Mouse (Mus musculus) cerebellum, adult 9-11 months (tissue): Measurements from ENCODE around the gene Gm525.
A peak's percentile ranks its signal among the peaks of the same experiment; 100 is the strongest.
"Not testable (repeated sequence)": the region's sequence is repeated elsewhere in the genome, so short reads cannot be mapped to it uniquely, and the experiment has no call there.

Experiments
- DNase-seq: peaks from one replicate; pipeline ENCODE4 v3.0.0; 2022

The Gm525 gene

DNA sequence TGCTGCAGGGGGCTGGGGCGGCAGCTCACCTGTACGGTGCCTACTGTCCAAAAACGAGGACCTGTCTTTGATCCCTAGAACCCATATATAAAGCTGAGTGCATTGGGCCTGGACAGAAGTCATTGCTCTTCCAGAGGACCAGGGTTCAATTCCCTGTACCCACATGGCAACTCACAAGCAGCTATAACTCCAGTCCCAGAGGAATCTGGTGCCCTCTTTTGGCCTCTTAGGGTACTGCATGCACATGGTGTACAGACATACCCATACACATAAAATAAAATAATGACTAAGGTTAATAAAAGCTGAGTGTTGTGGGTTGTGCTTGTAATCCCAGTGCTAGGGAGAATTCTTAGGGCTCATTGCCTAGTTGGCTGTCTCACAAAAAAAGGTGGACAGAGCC is 8.3 kb upstream of the Gm525 start:
- no peak for DNase-seq

DNA sequence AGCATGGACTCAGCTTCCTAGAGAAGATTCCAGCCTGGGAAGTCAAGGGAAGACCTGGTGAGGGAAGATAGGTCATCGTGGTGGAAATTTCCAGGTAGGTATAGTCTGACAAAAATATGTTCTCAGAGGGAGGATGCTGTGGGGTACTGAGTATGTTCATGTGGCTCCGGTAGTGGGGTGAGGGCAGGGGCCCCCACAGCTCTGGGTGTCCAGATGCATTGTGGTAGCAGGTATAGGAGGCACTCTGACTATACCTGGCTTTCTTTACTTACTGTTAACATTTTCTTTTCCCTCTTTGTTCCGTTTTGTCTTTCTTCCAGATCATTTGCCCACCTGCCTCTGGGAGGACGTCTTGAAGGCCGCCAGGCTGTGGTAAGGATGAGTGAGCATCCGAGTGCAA is 7.5 kb upstream of the Gm525 start:
- DNase-seq, result no peak

DNA sequence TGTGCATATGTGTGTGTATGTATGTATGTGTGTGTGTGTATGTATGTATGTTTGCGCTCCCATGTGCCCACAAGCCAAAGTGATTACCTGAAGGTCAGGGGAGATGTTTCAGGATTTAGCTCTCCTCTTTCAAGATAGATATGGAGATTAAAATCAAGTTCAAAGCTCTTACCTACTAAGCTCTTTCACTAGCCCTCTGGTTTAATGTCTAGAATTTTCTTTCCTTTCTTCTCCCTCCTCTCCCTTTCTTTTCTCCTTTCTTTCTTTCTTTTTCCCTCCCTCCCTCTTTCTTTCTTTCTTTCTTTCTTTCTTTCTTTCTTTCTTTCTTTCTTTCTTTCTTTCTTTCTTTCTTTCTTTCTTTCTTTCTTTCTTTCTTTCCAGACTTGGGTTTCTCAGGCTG is 6.9 kb upstream of the Gm525 start, which contains the start of gene Dgke:
Gene Dgke, minus strand, starts transcription at position 101 of the 400 bp plus-strand sequence.
- DNase-seq, result no peak

DNA sequence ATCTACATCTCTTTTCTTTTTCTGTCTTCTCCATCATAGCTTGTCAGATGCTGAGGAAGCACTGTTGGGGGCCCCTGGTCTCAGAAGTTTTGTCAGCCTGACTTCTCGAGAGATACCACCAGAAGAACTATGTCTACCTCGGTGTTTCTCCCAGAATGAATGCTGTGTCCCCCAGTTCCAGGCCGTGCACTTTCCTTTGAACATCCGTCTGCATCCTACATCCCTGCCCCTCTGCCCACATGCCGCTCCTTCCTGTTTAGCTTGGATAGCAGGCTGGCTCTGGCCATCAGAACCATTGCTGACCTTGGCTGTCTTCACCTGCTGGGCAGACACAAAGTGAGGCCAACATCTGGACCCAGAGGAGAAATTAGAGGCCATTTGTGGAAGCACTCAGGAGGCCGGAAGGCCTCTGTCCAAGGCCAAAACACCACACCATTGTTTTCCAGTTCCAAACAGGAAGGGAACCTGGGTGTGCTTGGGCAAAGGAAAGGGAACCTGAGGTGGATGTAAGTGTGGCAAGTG is 6.3 kb upstream of the Gm525 start:
- DNase-seq, result no peak

DNA sequence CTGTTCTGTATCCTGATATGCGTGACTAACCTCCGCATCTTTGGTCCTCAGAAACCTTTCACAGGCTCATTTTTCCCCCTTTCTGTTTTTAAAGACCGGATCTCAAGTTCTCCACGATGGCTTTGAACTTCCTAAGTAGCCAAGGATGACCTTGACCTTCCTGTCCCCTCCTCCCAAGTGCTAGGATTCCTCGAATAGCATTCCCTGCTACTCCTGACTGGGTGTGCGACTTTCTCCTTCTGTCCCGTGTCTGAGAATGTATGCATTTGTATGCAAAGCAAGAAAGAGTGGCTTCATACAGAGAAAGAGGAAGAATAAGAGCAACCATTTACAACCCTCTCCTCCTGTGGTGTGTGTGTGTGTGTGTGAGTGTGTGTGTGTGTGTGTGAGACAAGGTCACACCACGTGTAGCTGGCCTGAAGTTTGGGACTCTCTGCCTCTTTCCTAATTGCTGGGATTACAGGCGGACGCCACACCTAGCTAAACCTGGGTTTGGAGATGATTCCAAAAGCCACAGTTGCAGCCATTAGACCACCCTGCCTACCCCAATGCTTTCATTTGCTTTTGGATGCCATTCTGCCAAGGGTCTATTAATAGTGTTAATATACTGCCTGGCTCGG is 5.7 kb upstream of the Gm525 start:
- no peak for DNase-seq

DNA sequence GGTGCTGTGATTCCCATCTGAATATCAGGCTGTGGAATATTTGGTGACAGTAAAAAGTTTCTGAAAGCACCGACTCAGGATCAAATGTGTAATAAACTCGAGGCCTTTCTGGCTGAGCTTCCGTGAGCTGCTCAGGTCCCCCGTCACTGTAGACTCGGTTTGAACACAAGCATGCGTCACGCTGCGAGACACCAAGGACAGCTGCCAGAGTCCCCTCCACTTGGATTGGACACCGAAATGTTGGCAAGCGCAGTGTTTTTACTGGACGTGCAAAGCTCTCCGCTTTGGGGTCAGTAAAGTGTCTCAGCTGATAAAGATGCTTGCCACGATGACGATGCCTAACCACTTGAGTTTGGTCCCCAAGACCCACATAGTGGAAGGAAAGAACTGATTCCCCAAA is 5.0 kb upstream of the Gm525 start:
- no peak for DNase-seq

DNA sequence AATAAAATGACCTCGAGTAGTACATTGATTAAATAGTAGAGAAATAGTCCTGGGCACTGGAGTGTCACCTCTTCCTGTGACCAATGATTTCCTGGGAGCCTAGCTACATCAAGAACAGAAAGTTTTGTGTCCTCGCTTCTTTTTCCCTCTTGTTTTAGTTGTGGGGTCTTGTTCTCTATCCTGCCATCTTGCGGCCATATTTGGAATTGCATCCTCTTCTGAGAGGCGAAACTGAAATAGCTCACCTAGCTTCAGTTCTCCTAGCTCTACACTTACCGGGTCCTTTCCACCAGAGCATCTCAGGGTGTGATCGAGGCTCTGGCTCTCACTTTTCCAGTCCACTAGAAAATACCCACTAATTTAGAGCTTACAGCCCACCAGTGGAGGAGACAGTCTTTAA is 4.3 kb upstream of the Gm525 start:
- no peak for DNase-seq

DNA sequence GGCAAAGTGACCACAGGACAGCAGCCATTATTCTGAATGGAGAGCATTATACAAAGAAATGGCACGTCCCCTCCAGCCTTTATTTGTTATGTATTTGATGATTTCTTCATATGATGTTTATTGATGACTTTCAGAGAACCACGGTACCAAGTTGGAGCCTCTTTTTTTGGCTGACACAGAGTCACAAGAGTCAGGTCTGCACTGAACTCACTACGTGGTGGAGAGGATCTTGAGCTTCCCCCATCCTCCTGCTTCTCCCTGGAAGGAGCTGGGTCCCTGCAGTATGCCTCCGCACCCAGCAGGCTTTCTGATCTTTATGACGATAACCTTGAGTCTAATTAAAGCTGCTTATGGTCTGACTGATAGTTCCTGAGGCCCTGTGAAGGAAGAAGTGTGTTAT is 2.1 kb upstream of the Gm525 start:
- no peak for DNase-seq

DNA sequence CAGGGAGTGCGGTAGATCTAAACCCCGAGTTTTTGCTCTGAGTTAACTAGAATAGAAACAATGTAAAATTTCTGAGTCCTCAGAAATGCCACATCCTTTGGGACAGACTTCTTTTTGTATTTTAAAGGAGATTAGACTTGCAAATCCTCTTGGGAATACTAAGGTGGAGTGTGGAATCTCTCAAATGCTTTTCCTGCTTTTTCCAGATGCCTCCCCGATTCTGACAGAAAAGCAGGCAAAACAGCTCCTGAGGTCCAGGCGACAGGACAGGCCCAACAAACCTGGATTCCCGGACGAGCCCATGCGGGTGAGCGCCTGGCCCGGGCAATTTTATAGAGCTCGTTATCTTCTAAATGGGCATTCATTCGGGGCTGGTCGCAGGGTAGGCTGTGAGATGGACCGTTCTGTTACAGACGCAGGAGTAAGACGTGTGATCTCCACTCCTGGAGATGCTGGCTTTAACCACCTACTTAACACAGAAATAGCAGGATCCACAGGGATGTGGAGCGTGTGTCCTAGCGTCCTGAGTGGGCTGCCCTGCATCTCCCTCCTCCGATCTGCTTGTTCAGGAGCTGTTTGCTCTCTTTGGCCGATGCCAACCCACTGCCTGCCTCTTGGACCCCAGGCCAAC is 1.3 kb downstream of the Gm525 start:
- no peak for DNase-seq

DNA sequence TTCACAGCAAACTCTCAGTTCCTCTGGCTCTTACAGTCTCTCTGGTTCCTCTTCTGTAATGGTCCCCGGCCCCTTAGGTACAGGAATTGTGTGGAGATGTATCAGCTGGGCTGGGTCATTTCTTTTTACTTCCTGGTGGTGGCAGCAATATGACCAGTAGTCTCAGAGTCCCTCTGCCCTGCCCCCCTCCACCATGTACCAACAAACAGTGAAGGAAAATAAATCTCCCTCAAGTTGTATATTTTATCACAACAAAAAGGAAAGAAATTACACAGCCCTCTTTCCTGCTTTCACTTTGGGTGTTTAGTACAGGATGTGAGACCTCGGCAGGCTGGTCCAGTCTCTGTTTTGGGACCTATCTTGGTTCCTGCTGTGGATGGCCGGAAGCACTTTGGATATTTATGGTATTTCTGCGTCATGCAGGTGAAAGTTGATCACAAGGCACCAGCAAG is 2.8 kb downstream of the Gm525 start:
- DNase-seq, result no peak

DNA sequence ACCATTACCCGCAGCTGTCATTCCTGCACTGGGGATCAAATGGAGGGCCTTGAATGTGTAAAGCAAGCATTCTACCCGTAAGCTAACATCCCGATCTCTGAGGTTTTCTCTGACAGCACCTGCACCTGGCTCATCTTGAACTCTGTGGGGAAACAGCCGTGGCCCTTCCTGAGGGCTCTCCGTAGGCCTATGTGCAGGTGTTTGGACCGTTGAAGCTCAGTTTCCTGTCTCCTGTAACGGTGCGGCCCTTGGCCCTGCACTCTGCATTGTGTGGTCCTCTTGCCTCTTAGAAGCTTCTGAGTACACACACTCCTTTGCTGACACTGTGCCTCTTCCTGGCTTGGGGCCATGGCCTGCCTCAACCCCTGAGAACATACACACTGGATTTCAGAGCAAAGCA is 4.0 kb downstream of the Gm525 start:
- DNase-seq, result no peak

DNA sequence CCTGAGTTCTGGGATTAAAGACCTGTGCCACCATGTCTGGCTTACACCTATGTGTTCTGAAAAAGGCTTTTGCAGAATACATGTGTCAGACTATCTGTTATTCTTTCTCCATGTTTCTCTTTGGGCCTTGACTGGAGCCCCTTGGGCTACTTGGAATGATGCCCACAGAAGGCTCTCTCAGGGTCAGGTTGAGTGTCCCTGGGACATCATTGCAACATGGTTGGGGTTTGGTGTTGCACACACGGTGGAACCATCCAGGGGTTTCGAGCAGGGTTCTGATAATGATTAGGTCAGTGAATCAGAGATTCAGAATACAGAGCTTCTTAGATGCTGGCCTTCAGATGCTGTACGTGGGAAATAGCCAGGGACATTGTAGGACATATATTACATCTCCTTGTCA is 4.7 kb downstream of the Gm525 start:
- DNase-seq, result no peak

DNA sequence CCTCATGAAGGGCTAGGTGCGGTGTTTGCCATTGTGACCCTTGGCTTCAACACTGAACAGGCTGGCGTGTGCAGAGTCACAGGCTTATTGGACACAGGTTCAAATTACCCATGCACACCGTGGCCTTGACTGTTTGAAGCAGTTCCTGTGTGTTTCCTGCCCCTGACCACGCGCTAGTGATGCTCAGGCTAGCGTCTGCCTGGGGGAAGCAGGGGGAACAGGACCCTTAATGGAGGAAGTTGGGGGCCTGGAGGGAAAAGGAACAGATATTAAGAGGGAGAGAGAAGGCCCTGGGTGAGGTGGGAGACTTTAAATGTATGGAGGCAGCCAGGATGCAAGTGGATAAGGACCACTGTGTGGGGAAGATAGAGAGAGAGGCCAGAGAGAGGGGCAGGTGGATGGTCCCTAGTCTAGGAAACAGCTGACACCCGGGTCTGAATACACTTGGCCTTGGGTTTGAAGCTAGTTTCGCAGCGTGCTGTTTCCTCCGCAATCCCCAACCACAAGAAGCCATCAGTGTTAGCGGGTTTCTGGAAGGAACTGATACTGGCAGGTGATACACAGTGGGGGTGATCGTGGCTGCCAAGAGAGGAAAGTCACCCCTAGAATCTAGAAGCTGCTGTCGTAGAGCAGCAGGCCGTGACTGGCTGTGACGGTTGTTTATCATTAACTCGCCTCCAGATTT is 5.5 kb downstream of the Gm525 start:
- DNase-seq, result peak; percentile 92

DNA sequence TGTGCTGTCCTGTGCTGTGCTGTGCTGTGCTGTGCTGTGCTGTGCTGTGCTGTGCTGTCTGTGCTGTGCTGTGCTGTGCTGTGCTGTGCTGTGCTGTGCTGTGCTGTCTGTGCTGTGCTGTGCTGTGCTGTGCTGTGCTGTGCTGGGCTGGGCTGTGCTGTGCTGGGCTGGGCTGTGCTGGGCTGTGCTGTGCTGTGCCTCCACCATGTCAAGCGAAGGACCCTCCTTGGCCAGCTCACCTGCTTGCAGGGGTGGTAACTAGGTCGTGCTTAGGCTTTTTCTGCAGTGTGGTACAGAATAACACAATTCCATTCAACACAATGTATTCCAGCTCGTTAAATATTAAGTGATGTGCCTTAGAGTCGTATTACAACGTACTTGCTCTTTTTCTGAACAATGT is 8.3 kb downstream of the Gm525 start:
- not testable (repeated sequence) for DNase-seq

DNA sequence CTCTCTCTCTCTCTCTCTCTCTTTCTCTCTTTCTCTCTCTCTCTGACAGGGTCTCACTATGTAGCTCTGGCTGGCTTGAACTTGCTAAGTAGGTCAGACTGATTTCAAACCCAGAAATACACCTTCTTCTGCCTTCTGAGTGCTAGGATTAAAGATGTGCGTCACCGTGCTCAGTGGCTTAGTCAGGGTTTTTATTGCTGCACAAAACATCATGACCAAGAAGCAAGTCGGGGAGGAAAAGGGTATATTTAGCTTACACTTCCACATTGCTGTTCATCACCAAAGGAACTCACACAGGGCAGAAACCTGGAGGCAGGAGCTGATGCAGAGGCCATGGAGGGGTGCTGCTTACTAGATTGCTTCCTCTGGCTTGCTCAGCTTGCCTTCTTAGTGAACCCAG is 9.1 kb downstream of the Gm525 start:
- DNase-seq, result not testable (repeated sequence)

DNA sequence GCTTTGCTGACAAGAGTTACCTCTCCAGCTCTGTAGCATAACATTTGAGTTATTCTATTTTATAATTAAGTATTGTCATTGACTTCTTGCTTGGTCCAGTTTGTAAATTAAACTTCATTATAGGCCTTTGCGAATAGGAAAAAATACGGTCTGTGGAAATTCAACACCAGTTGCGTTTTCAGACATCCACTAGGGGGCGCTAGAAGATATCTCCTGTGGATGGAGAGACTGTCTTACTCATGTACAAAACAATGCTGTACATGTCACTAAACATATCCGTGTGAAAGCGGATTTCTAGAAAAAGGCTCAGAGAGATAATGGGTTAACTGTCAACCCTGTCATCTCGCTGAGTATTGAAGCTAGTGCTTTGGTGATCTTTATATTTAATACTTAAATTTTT is 11.0 kb downstream of the Gm525 start:
- no peak for DNase-seq

DNA sequence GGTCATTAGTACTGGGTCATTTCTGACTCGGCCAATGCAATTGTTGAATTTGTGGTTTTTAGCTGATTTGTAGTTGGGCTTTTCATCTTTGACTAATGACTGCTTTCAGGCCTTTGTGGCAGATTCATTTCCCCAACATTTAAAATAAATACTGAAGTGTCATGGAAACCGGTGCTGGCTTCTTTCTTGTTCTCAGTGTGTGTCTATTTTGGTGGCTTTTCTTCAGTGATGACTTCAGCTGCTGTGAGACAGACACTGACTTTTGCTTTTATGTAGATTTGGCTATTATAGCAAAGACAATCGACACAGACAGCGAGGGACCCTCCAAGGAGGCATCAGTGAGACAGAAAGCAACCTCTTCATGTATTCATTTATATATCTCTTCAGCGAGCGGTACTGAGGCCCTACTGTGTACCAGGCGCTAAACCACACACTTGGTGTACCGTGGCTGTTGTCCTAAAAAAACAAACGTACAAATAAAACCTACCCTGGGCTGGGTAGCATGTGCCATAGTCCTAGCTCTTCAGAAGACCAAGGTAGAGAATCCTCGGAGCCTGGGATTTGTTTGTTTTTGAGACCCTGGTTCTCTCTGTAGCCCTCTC is 12.7 kb downstream of the Gm525 start:
- no peak for DNase-seq

DNA sequence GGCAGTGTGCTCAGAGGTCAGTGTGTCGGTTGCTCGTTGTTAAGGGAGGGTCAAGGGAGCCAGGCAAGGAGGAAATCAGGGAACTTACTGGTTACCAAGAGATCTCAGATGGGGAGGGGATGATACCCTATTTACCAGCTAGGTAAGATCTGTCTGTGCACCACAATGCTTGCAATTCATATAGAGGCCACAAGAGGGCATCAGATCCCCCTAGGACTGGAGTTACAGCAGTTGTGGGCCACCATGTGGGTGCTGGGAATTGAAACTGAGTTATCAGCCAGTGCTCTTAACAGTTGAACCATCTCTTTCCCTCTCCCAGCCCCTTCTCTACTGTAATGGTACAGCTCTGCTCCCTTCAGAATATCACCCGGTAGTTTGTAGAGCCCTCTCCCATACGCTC is 15.1 kb downstream of the Gm525 start:
- DNase-seq, result no peak

DNA sequence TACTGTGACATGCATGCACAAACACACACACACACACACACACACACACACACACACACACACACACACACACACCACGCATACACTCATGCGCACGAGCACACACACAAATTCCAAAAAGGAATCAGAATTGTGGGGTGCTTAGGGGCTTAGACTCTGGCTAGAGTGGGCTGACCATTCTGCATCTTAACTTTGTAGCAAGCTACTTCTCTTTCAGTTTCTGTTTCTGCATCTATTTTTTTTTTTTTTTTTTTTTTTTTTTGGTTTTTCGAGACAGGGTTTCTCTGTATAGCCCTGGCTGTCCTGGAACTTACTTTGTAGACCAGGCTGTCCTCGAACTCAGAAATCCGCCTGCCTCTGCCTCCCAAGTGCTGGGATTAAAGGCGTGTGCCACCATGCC is 16.7 kb downstream of the Gm525 start:
- not testable (repeated sequence) for DNase-seq

DNA sequence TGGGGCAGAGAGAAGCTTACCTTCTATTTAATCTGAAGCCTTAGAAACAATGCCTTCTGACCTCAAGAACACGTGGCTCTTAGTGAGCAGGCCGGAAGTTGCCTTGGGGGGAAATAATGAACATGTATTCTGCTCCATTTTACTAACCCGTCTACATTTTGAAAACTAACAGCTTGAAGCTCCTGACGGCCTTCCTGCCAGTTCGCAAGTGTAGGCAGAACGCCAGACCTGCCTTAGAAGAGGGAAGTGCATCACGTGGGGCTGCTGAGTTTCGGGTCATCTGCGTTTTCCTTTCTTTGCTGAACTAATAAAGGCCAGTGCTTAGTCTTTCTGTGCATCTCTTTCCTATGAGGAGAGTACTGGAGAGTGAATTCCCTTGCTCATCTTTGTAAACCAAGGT is 19.1 kb downstream of the Gm525 start:
- DNase-seq, result no peak

DNA sequence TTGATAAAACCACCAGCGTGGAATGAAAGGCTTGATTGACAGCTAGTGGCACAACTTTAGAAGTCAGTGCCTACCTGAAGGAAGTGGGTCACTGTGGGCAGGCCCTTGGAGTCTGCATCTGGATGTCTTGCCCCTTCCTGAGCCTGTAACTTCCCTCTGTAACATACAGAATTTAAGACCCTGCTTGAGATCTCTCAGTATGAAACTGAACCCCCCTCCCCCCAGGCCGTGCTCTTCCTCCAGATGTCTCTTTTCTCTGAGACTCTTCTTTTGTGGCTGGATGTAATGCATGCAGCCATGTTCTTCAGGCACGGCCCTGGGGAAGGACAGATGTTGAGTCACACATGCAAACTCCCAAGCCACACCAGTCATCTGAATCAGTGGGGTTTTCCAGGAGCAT is 21.7 kb downstream of the Gm525 start:
- DNase-seq, result no peak

DNA sequence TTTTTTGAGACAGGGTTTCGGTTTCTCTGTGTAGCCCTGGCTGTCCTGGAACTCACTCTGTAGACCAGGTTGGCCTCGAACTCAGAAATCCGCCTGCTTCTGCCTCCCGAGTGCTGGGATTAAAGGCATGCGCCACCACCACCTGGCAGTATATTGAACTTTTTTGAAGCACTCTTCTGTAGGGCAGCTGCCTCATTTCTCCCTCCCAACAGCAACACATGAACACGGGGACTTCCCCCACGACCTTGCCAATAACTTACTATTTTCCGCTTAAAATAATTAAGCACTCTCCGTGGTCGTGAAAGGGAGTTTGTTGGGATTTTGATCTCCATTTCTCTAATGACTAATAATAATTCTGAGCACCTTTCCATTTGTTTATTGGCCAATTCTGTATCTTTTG is 23.7 kb downstream of the Gm525 start:
- not testable (repeated sequence) for DNase-seq

DNA sequence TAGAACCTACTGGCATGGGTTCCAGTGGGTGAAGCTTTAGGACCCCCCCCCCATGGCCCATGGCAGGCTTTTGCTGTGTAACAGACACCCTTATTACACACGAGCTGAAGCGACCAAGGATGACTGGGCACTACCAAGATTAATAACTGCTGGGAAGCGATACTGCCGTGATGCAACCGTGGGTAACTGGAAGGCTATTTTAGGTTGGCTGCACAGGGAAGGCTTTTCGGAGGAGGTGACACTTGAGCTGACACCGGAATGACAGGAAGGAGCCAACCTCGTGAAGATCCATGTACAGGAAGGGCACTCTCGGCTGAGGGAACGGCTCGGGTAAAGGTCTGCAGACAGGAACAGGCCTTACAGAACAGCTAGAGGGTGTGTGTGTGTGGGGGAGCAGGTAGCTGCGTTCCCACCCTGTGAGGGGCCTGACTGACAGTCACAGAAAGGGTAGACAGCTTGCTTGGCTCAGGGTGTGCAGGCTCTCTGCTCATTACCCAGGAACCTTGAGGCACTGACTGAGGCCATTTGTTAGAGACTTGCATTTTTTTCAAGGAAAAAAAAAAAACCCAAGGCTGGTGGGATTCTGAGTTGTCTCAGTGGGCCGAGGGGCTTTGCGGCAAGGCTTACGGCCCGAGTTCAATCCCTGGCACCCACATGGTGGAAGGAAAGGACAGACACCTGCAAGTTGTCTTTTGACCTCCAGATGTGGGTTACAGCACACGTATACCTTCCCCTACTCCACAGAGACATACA is 24.6 kb downstream of the Gm525 start:
- DNase-seq, result no peak
